13 mouse cellular contexts compared by ENCODE assay signal in the genomic region with DNA sequence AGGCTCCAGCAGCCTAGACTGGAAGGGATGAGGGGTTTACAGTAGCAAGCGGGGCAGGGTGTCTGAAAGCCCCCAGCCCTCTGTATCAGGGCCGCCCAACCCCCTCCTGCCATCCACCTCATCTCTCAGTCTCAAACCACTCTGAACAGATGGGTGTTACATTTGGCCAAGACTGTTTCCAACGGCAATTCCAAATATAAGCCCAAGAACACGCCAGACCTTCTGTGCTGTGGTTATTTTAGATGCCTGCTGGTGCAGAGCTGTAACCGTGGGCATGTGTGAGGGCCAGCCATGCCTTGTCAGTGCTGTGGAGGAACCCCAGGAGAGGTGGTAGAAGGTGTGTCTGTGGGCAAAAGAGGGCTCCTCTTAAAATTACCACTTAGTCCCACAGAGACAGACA.
DNase-seq lines count a peak whose midpoint lies in the region; ATAC-seq lines count a peak whose summit lies in the region.
"Had no signal": no experiment of that assay in that cellular context is flagged by ENCODE, and none has a peak within 500 bp of the region (broad histone marks: within the 10 kb centered on the region; RNA-seq: fewer than 3 reads in every experiment).

No protein-coding gene starts in this region.

- no peaks in the 10 kb centered on the region for H3K27me3 ChIP-seq in hindbrain, embryonic 10.5 days (ENCODE audit: insufficient read depth, poor library complexity, severe bottlenecking)
- no peaks in the 10 kb centered on the region for H3K27me3 ChIP-seq in hindbrain, embryonic 12.5 days
- H3K27me3 ChIP-seq in intestine, embryonic 16.5 days (replicated peaks; ENCODE audit: control insufficient read depth, insufficient read depth, low read length): no peaks in the 10 kb centered on the region
- H3K27me3 ChIP-seq in embryonic facial prominence, embryonic 10.5 days (replicated peaks; ENCODE audit: low read depth, poor library complexity, severe bottlenecking): 0 out of 2 replicates have a peak, but pooled peaks cover 3% of the 10 kb centered on the region
- H3K27me3 ChIP-seq: Patski had no signal

- DNase-seq in hindbrain, embryonic 10.5 days (ENCODE audit: low spot score): no peak
- peak; percentile 72 to 79 for DNase-seq in cerebellum, postnatal 36 days
- peak; percentile 74 to 79 for DNase-seq in layer of hippocampus, adult 8-10 months (ENCODE audit: low spot score in 2 of 2)
- DNase-seq in right cerebral cortex, adult 2 months (ENCODE audit: low spot score in 2 of 2): peak; percentile 76 to 80
- no peak for DNase-seq in spleen, postnatal 14 days (ENCODE audit: low spot score in 2 of 2)
- DNase-seq in embryonic facial prominence, embryonic 10.5 days (ENCODE audit: low spot score): no peak
- DNase-seq: heart, adult 11 months; kidney, postnatal 10 days; thymus, postnatal 14 days had no signal

- no peak overlapping the region for H3K9ac ChIP-seq in hindbrain, embryonic 12.5 days
- H3K9ac ChIP-seq in intestine, embryonic 16.5 days (ENCODE audit: low read depth, low read length): no peak overlapping the region

- no peak for ATAC-seq in hindbrain, embryonic 12.5 days (ENCODE audit: low FRiP score)
- ATAC-seq in intestine, embryonic 16.5 days: no peak
- ATAC-seq: Patski had no signal

- no peaks in the 10 kb centered on the region for H3K9me3 ChIP-seq in hindbrain, embryonic 10.5 days
- H3K9me3 ChIP-seq in hindbrain, embryonic 12.5 days (replicated peaks): no peaks in the 10 kb centered on the region
- H3K9me3 ChIP-seq in intestine, embryonic 16.5 days (ENCODE audit: control insufficient read depth, low read length): no peaks in the 10 kb centered on the region
- H3K9me3 ChIP-seq in embryonic facial prominence, embryonic 10.5 days: no peaks in the 10 kb centered on the region
- H3K9me3 ChIP-seq: megakaryocyte, embryonic 14.5 days had no signal

- no peak overlapping the region for H3K4me3 ChIP-seq in hindbrain, embryonic 10.5 days
- H3K4me3 ChIP-seq in hindbrain, embryonic 12.5 days: no peak overlapping the region
- H3K4me3 ChIP-seq in intestine, embryonic 16.5 days (ENCODE audit: low read length): no peak overlapping the region
- H3K4me3 ChIP-seq in embryonic facial prominence, embryonic 10.5 days: no peak overlapping the region
- H3K4me3 ChIP-seq: megakaryocyte, embryonic 14.5 days had no signal

- peak overlapping the region; percentile 62 for H3K27ac ChIP-seq in hindbrain, embryonic 10.5 days
- no peak overlapping the region for H3K27ac ChIP-seq in hindbrain, embryonic 12.5 days
- no peak overlapping the region for H3K27ac ChIP-seq in intestine, embryonic 16.5 days (ENCODE audit: low read length)
- no peak overlapping the region for H3K27ac ChIP-seq in embryonic facial prominence, embryonic 10.5 days (replicated peaks)

- 90% methylated on average over 5 of the region's 5 CpGs for WGBS in hindbrain, embryonic 10.5 days
- WGBS in hindbrain, embryonic 12.5 days: 79% methylated on average over 5 of the region's 5 CpGs
- WGBS in intestine, embryonic 16.5 days: 80% methylated on average over 5 of the region's 5 CpGs
- WGBS in embryonic facial prominence, embryonic 10.5 days: 94% methylated on average over 5 of the region's 5 CpGs

- no peak overlapping the region for H3K4me2 ChIP-seq in hindbrain, embryonic 12.5 days (replicated peaks)
- no peak overlapping the region for H3K4me2 ChIP-seq in intestine, embryonic 16.5 days (ENCODE audit: low read depth, low read length)

- peaks cover 57% of the 10 kb centered on the region for H3K4me1 ChIP-seq in hindbrain, embryonic 10.5 days (replicated peaks)
- H3K4me1 ChIP-seq in hindbrain, embryonic 12.5 days: peaks cover 17% of the 10 kb centered on the region
- H3K4me1 ChIP-seq in intestine, embryonic 16.5 days (ENCODE audit: control insufficient read depth, insufficient read depth, low read length): peaks cover 5% of the 10 kb centered on the region; the same call in 1 of the 2 replicates
- H3K4me1 ChIP-seq in embryonic facial prominence, embryonic 10.5 days: peaks cover 19% of the 10 kb centered on the region
- H3K4me1 ChIP-seq: megakaryocyte, embryonic 14.5 days had no signal

- peaks cover 62% of the 10 kb centered on the region for H3K36me3 ChIP-seq in hindbrain, embryonic 10.5 days
- H3K36me3 ChIP-seq in hindbrain, embryonic 12.5 days: peaks cover 14% of the 10 kb centered on the region; the same call in 1 of the 2 replicates
- 0 out of 2 replicates have a peak, but pooled peaks cover 3% of the 10 kb centered on the region for H3K36me3 ChIP-seq in intestine, embryonic 16.5 days (ENCODE audit: control insufficient read depth, insufficient read depth, low read length)
- H3K36me3 ChIP-seq in embryonic facial prominence, embryonic 10.5 days (replicated peaks): peaks cover 15% of the 10 kb centered on the region; the same call in 1 of the 2 replicates

Comparison
In these comparisons a context has a peak if more than half of its experiments do, and no peak if none do; other contexts are left out.
1. DNase-seq: peak in cerebellum, postnatal 36 days (2 of 2), layer of hippocampus, adult 8-10 months (2 of 2) and right cerebral cortex, adult 2 months (2 of 2); none in hindbrain, embryonic 10.5 days (single experiment), spleen, postnatal 14 days (0 of 2) and embryonic facial prominence, embryonic 10.5 days (single experiment).